Mouse (Mus musculus) forebrain, embryonic 11.5 days (tissue): Measurements from ENCODE around the gene Gm20388. TPM values are rescaled to one million over a fixed set of nuclear protein-coding genes. Genes with fewer than 3 reads are reported as not detected.

Experiments
- ATAC-seq: fragments of 200-750 bp; cut with Nextera tagmentation; replicated peaks from 2 replicates; pipeline ENCODE4 v1.8.0; 2017; ENCODE audit warnings: moderate TSS enrichment; ENCODE audit not compliant: low FRiP score
- DNase-seq: peaks from one replicate; pipeline ENCODE4 v3.0.0-alpha.2; 2017; ENCODE audit warnings: low spot score
- H3K27ac ChIP-seq: fragments of 300-500 bp; sonication (generic); 2 replicates; pipeline ENCODE4 v1.5.1; 2014; ENCODE audit warnings: low read depth, low read length
- H3K27me3 ChIP-seq: fragments of 300-500 bp; sonication (generic); 2 replicates; pipeline ENCODE4 v1.6.1; 2014; ENCODE audit warnings: mild to moderate bottlenecking, low read length, mixed read lengths; ENCODE audit not compliant: control insufficient read depth, insufficient read depth
- H3K36me3 ChIP-seq: fragments of 300-500 bp; sonication (generic); 2 replicates; pipeline ENCODE4 v1.6.1; 2014; ENCODE audit warnings: mild to moderate bottlenecking, low read length, moderate library complexity, mixed read lengths; ENCODE audit not compliant: control insufficient read depth, insufficient read depth
- H3K4me1 ChIP-seq: fragments of 300-500 bp; sonication (generic); replicated peaks from 2 replicates; pipeline ENCODE4 v1.6.1; 2014; ENCODE audit warnings: low read length, mixed read lengths; ENCODE audit not compliant: control insufficient read depth, insufficient read depth
- H3K4me2 ChIP-seq: fragments of 300-500 bp; sonication (generic); 2 replicates; pipeline ENCODE4 v1.6.1; 2014; ENCODE audit warnings: low read depth, mild to moderate bottlenecking, low read length, moderate library complexity, mixed read lengths; ENCODE audit not compliant: severe bottlenecking
- H3K4me3 ChIP-seq: fragments of 300-500 bp; sonication (generic); 2 replicates; pipeline ENCODE4 v1.5.1; 2014; ENCODE audit warnings: low read depth, low read length
- H3K9ac ChIP-seq: fragments of 300-500 bp; sonication (generic); 2 replicates; pipeline ENCODE4 v1.6.1; 2014; ENCODE audit warnings: low read length
- H3K9me3 ChIP-seq: fragments of 300-500 bp; sonication (generic); 2 replicates; pipeline ENCODE4 v1.6.1; 2016; ENCODE audit warnings: low read length, mixed read lengths; ENCODE audit not compliant: control insufficient read depth
- WGBS: fragments of 180-500 bp; shearing (Covaris S2); extraction: QIAGEN DNeasy Blood & Tissue Kit; methylation state at CpG from one replicate; pipeline ENCODE4 v1.1.7; 2014; 5-methylcytosine and 5-hydroxymethylcytosine counted together
- polyA plus RNA-seq: library from polyadenylated mRNA; unstranded; fragments of >200 nt; fragmentation: Nextera tagmentation; extraction: Ambion mirVana; gene quantifications from 2 replicates; pipeline ENCODE4 v1.2.1, GENCODE M21; 2014

Gm20388 gene
- polyA plus RNA-seq, 1 experiment from 2014 or later, result not detected

DNA sequence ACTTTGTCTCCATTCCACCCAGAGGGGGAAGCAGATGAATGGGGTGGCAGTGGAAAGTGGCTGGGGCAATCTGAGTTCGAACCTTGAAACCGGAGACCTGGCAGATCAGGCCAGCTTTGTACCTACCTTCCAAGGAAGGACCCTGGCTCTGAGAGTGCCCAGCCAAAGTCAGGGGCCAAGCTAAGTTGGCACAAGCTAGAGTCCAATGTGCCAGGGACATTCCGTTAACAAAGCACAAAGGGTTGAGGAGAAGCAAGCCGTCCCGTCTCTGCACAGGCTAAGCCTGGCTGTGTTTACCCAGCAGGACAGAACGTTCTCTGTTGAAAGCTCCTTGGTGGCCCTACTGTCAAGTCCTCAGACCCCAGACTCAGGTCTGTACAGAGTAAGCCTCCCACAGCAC is 3875.5 kb downstream of the Gm20388 start:
- Histone ChIP-seq H3K4me1 (peaks cover 5% of the 10 kb centered on the region; the same call in 1 of the 2 replicates), H3K9ac (no peak overlapping the region), H3K4me2 (no peak overlapping the region), H3K27me3 (no peaks in the 10 kb centered on the region), H3K27ac (no peak overlapping the region), H3K4me3 (no peak overlapping the region), H3K36me3 (no peaks in the 10 kb centered on the region), H3K9me3 (no peaks in the 10 kb centered on the region)
- ATAC-seq (no peak), DNase-seq (no peak)
- WGBS, result 79% methylated on average over 6 of the region's 6 CpGs

DNA sequence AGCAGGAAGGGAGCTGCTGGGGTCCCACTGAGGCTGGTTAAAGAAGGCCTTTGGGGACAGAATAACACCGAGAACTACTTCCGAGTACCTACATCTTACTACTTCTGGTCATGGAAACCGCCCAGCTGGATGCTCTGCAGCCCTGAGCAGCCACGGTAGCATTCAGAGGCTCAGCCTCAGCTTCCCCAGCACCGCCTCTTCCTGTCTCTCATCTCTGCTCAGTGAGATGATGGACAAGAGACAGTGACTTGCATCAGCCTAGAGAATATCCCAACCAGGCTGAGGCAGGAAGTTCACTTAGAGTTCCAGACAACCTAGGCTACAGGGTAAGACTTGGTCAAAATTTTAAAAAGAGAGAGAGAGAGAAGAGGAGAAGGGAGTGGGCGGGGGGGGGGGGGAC is 3876.0 kb downstream of the Gm20388 start:
- DNase-seq (no peak), ATAC-seq (no peak)
- Histone ChIP-seq H3K36me3 (no peaks in the 10 kb centered on the region), H3K9me3 (no peaks in the 10 kb centered on the region), H3K4me1 (peaks cover 7% of the 10 kb centered on the region; the same call in 1 of the 2 replicates), H3K27me3 (no peaks in the 10 kb centered on the region), H3K9ac (no peak overlapping the region), H3K4me3 (no peak overlapping the region), H3K4me2 (no peak overlapping the region), H3K27ac (no peak overlapping the region)
- 80% methylated on average over 6 of the region's 6 CpGs for WGBS

DNA sequence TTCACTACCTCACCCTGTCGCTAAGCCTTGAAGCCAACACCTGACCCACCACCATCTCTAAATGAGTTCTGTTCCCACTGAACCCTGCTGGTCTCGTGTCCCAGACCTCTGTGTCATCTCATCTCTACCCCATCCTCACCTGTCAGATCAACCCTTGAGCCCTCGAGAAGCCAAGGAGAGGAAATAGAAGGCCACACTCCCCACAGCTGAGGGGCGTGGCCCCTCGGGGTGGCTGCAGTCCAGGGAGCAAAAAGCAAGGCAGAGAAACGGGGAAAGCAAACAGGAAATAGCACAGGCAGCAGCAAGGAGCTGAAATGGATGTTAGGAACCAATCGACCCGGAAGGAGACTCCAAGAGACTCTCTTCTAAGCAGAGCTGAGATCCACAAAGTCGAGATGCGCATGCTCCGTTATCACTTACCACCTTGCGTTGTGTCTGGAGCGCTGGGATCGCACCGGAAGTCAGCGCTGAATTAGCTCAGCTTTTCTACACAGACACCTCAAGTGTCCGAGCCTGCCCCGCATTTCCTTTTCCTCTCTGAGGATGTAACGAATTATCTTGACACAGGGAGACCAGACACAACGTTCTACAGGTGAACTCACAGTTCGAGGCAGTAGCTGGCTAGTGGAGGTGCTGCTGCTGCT is 3876.7 kb downstream of the Gm20388 start:
- Histone ChIP-seq H3K9ac (no peak overlapping the region), H3K27me3 (no peaks in the 10 kb centered on the region), H3K9me3 (no peaks in the 10 kb centered on the region), H3K36me3 (no peaks in the 10 kb centered on the region), H3K4me3 (no peak overlapping the region), H3K4me1 (peaks cover 10% of the 10 kb centered on the region; the same call in 1 of the 2 replicates), H3K4me2 (no peak overlapping the region), H3K27ac (no peak overlapping the region)
- WGBS, result 61% methylated on average over 21 of the region's 21 CpGs
- no peak for DNase-seq
- ATAC-seq, result no peak

DNA sequence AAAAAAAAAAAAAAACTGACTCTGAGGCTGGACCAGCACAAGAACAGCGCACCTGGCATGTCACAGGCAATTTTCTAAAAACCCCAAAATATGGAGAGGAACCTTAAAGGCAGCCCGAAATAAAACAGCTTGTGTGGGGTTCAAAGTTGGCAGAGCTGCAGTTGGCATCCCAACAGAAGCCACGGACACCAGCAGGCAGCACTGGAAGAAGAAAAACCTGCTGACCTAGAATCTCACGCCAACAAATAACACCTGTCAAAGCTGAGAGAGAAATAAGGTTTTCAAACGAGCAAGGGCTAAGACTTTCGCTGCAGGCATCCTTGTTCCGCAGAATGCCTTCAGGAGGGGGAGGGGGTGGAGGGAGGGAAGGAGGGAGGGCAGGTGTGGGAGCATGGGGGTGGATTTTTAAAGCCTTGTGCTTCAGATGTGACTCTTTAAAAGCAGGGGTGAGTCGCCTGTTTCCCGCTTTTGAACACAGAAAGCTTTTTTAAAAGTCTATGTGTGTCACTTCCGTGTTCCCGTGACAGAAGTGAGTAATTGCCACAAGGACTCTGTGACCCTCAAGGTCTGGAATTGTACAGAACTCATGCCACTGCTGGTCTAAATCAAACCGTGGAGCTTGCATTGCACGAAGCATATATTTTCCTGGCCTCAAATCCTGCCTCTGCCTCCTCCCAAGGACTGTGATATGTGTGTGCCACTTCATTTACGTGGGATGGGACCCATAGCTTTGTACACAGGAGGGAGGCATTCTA is 3878.0 kb downstream of the Gm20388 start:
- no peak overlapping the region for H3K27ac ChIP-seq
- H3K4me3 ChIP-seq, result no peak overlapping the region
- DNase-seq (no peak), ATAC-seq (no peak)
- H3K4me2 ChIP-seq, result no peak overlapping the region
- peaks cover 10% of the 10 kb centered on the region; the same call in 1 of the 2 replicates for H3K4me1 ChIP-seq
- no peaks in the 10 kb centered on the region for H3K9me3 ChIP-seq
- WGBS, result 66% methylated on average over 14 of the region's 14 CpGs
- no peaks in the 10 kb centered on the region for H3K27me3 ChIP-seq
- no peaks in the 10 kb centered on the region for H3K36me3 ChIP-seq
- no peak overlapping the region for H3K9ac ChIP-seq

DNA sequence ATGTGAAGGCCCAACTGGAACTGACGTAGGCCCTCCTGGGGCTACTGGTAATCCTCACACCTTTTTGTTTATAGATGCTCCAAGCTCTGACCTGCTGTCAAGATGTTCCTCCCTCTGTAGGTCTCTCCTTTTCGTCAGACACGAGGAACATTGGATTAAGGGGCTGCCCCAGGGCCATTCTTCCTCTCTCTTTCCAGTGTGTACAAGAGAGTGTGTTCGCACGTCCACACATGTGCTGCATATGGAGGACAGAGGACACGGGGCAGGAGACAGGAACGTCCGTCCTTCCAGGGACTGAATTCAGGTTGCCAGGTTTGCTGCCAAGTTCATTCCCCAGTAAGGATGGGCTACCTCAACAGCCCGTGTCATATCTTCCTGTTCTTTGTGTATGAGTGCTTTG is 3878.8 kb downstream of the Gm20388 start:
- DNase-seq (no peak), ATAC-seq (no peak)
- Histone ChIP-seq H3K4me2 (no peak overlapping the region), H3K27me3 (no peaks in the 10 kb centered on the region), H3K4me1 (peaks cover 10% of the 10 kb centered on the region; the same call in 1 of the 2 replicates), H3K27ac (no peak overlapping the region), H3K9me3 (no peaks in the 10 kb centered on the region), H3K9ac (no peak overlapping the region), H3K36me3 (no peaks in the 10 kb centered on the region), H3K4me3 (no peak overlapping the region)
- 86% methylated on average over 9 of the region's 9 CpGs for WGBS

DNA sequence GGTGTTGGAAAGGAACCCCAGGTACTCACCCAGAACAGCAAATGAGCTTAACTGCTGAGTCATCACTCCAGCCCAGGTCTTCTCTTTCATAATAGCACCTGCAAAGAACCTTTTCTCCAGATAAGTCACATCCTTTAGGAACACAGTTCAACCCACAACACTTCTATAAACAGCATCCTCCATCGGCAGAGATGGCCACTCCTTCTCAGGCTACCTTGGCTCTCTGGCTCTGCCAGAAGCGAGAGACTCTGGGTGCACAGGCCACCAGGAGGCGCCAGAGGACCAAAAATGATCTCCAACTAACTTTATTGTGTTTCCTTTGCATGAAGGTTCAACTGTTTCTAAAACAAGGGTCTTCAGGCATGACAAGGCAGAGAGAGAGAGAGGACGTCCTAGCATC is 3879.3 kb downstream of the Gm20388 start:
- DNase-seq (peak; percentile 95), ATAC-seq (peak; percentile 50; the same call in 1 of the 2 replicates)
- H3K4me3 ChIP-seq, result no peak overlapping the region
- no peak overlapping the region; the same call in 1 of the 2 replicates for H3K9ac ChIP-seq
- no peaks in the 10 kb centered on the region for H3K36me3 ChIP-seq
- H3K4me2 ChIP-seq, result no peak overlapping the region
- peaks cover 10% of the 10 kb centered on the region; the same call in 1 of the 2 replicates for H3K4me1 ChIP-seq
- WGBS, result 2% methylated on average over 4 of the region's 4 CpGs
- H3K27ac ChIP-seq, result peak overlapping the region; percentile 91
- H3K27me3 ChIP-seq, result no peaks in the 10 kb centered on the region
- H3K9me3 ChIP-seq, result no peaks in the 10 kb centered on the region

DNA sequence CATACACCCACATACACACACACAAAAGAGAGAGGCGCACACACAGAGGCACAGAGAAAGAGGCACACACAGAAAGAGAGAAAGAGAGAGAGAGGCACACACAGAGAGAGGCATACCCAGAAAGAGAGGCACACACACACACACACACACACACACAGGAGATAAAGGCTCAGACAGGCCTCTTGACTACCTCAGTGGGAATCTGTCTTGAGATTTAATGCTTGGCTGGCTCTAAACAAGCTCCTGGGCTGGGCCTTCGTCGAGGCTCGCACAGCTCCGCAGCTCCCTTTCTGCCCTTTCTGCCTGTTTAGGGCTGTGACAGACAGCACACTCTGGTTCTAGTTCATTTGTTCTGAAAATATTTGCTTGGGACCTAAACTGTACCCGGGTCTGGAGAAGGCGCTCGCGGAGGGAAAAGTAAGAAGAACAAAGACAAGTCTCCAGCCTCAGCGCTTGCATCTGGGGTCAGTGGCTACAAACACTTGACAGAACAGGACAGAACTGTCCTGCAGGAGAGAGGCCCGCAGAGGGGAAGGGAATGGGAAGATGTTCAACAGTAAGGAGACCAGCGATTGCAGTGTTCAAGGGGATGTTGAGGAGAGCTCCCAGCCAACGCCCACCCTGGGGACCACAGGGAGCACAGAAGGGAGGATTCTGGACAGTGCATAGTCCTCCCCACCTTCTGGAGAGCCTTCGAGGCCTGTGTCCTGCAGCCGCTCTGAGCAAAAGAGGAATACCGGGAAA is 3880.6 kb downstream of the Gm20388 start:
- ATAC-seq, result peak; percentile 92
- Histone ChIP-seq H3K4me3 (no peak overlapping the region), H3K9ac (peak overlapping the region; percentile 47), H3K4me2 (peak overlapping the region; percentile 24; the same call in 1 of the 2 replicates), H3K9me3 (no peaks in the 10 kb centered on the region), H3K27me3 (no peaks in the 10 kb centered on the region), H3K36me3 (no peaks in the 10 kb centered on the region), H3K27ac (peak overlapping the region; percentile 91), H3K4me1 (peaks cover 10% of the 10 kb centered on the region; the same call in 1 of the 2 replicates)
- peak; percentile 76 for DNase-seq
- 21% methylated on average over 16 of the region's 16 CpGs for WGBS

DNA sequence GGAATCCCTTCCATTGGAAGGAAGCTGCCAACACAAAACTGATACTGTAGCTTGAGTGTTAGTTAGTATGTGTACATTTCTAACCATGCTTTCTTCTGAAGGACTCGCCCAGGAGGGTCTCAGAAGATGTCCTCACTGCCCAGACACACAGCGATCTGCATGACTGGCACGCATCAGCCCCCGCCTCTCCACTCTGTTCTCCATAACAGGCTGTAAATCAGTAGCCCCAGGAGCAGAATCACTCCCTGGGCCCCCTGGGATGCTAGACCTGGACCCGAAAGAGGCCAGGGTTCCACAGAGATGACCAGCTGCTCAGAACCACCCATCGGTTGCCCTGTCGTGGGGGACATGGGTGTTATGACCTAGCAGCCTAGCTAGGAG is 3881.2 kb downstream of the Gm20388 start:
- Histone ChIP-seq H3K9me3 (no peaks in the 10 kb centered on the region), H3K4me3 (no peak overlapping the region), H3K4me2 (peak overlapping the region; percentile 24; the same call in 1 of the 2 replicates), H3K27me3 (no peaks in the 10 kb centered on the region), H3K27ac (peak overlapping the region; percentile 91), H3K36me3 (no peaks in the 10 kb centered on the region), H3K4me1 (peaks cover 10% of the 10 kb centered on the region; the same call in 1 of the 2 replicates), H3K9ac (peak overlapping the region; percentile 47)
- WGBS, result 60% methylated on average over 7 of the region's 7 CpGs
- DNase-seq, result no peak
- ATAC-seq, result no peak
